Mouse (Mus musculus) c-Kit-positive CD71-positive TER-119-positive erythroid progenitor cells, embryonic 14.5 days (primary cell): ENCODE results near the gene Asprv1.

Source experiments
- DNase-seq: peaks from one replicate; pipeline ENCODE4 v3.0.0-alpha.2; 2013; ENCODE audit warnings: low spot score

Gene Asprv1

GRCm38 (mm10) chr6:86665560-86666307 lies 37.8 kb downstream of the Asprv1 start:
- no peak for DNase-seq

- no peak for DNase-seq
Measured at GRCm38 (mm10) chr6:86667061-86667460, 39.1 kb downstream of the Asprv1 start.

GRCm38 (mm10) chr6:86668580-86669239 lies 40.7 kb downstream of the Asprv1 start, which contains the start of gene Mxd1:
Gene Mxd1 (minus strand): TSS chr6:86669161.
- DNase-seq: no peak

GRCm38 (mm10) chr6:86669240-86669727 lies 41.3 kb downstream of the Asprv1 start:
- DNase-seq: peak; percentile 99

- DNase-seq: peak; percentile 79
Measured at GRCm38 (mm10) chr6:86670873-86671272, 42.9 kb downstream of the Asprv1 start.

GRCm38 (mm10) chr6:86678341-86678740 lies 50.4 kb downstream of the Asprv1 start:
- DNase-seq: no peak
